25 mouse cellular contexts compared by ENCODE assay signal in genomic region chr11:24391385-24391784, GRCm38 (mm10).
A peak's percentile ranks its signal among the peaks of the same experiment; 100 is the strongest.
DNase-seq lines count a peak whose midpoint lies in the region; ATAC-seq and TF ChIP-seq lines count a peak whose summit lies in the region.
"Had no signal": no experiment of that assay in that cellular context is flagged by ENCODE, and none has a peak within 500 bp of the region (broad histone marks: within the 10 kb centered on the region; RNA-seq: fewer than 3 reads in every experiment).

No protein-coding gene starts in this region.

- H3K27ac ChIP-seq in brown adipose tissue, adult 24 weeks (replicated peaks; ENCODE audit: low read depth, low read length): peak overlapping the region; percentile 40; the same call in 1 of the 2 replicates
- H3K27ac ChIP-seq in embryonic facial prominence, embryonic 12.5 days: peak overlapping the region; percentile 54; the same call in 1 of the 2 replicates
- no peak overlapping the region for H3K27ac ChIP-seq in thymus, adult 2 months (ENCODE audit: control insufficient read depth, insufficient read depth, low read length)
- H3K27ac ChIP-seq: forebrain, embryonic 10.5 days; forebrain, embryonic 13.5 days; heart, adult 2 months; hindbrain, embryonic 10.5 days; hindbrain, embryonic 13.5 days; intestine, embryonic 15.5 days had no signal

- no peak for ATAC-seq in embryonic facial prominence, embryonic 12.5 days (ENCODE audit: insufficient number of reproducible peaks, insufficient read depth, low FRiP score, low TSS enrichment)
- peak; percentile 60 for ATAC-seq in megakaryocyte, adult 5-6 weeks (ENCODE audit: poor library complexity, severe bottlenecking)
- ATAC-seq in frontal cortex, adult (ENCODE audit: low TSS enrichment): no peak
- ATAC-seq: forebrain, embryonic 13.5 days; forebrain, embryonic 16.5 days; hindbrain, embryonic 16.5 days; intestine, embryonic 15.5 days; Patski had no signal

- no peak overlapping the region for H3K9ac ChIP-seq in embryonic facial prominence, embryonic 12.5 days
- H3K9ac ChIP-seq: forebrain, embryonic 13.5 days; hindbrain, embryonic 13.5 days; intestine, embryonic 15.5 days had no signal

- H3K4me2 ChIP-seq in embryonic facial prominence, embryonic 12.5 days (replicated peaks): no peak overlapping the region; the same call in 1 of the 2 replicates
- H3K4me2 ChIP-seq: forebrain, embryonic 13.5 days; heart, embryonic 11.5 days; hindbrain, embryonic 13.5 days; intestine, embryonic 15.5 days had no signal

- TF ChIP-seq POLR2A in thymus, adult 2 months (IDR thresholded peaks at IDR 0.05; ENCODE audit: control insufficient read depth, extremely low read depth, insufficient read depth, low read length, poor library complexity): no peak

- no peak overlapping the region for H3K4me3 ChIP-seq in brown adipose tissue, adult 24 weeks (ENCODE audit: insufficient read depth, low read depth, low read length)
- no peak overlapping the region for H3K4me3 ChIP-seq in embryonic facial prominence, embryonic 12.5 days
- H3K4me3 ChIP-seq in thymus, adult 2 months (ENCODE audit: control insufficient read depth, insufficient read depth, low read length): no peak overlapping the region
- H3K4me3 ChIP-seq: forebrain, embryonic 10.5 days; forebrain, embryonic 13.5 days; heart, adult 2 months; hindbrain, embryonic 10.5 days; hindbrain, embryonic 13.5 days; intestine, embryonic 15.5 days had no signal

- no peaks in the 10 kb centered on the region for H3K27me3 ChIP-seq in embryonic facial prominence, embryonic 12.5 days
- no peaks in the 10 kb centered on the region for H3K27me3 ChIP-seq in thymus, adult 2 months (ENCODE audit: control insufficient read depth, insufficient read depth, low read length)
- H3K27me3 ChIP-seq: forebrain, embryonic 13.5 days; hindbrain, embryonic 13.5 days; intestine, embryonic 15.5 days had no signal

- DNase-seq in heart, adult 18-20 months: no peak
- DNase-seq in thymus, adult 2 months: no peak
- DNase-seq in left cerebral cortex, adult 8-10 months (ENCODE audit: low spot score in 2 of 2): no peak
- DNase-seq: adrenal gland, postnatal 10 days; cerebellum, adult 11-12 months; cerebellum, adult 9-10 months; cerebellum, postnatal 14 days; gastrocnemius, adult 2 months; gastrocnemius, postnatal 14 days; kidney, adult 11 months had no signal

- TF ChIP-seq CTCF in thymus, adult 2 months (IDR thresholded peaks at IDR 0.05; ENCODE audit: borderline replicate concordance, control insufficient read depth, extremely low read depth, insufficient read depth, low read length, poor library complexity): no peak

- H3K36me3 ChIP-seq in embryonic facial prominence, embryonic 12.5 days: no peaks in the 10 kb centered on the region
- H3K36me3 ChIP-seq in thymus, adult 2 months (ENCODE audit: control insufficient read depth, insufficient read depth, low read length): no peaks in the 10 kb centered on the region
- H3K36me3 ChIP-seq: forebrain, embryonic 10.5 days; G1E; hindbrain, embryonic 10.5 days; hindbrain, embryonic 13.5 days; intestine, embryonic 15.5 days had no signal

- peaks cover 3% of the 10 kb centered on the region; the same call in 1 of the 2 replicates for H3K4me1 ChIP-seq in brown adipose tissue, adult 24 weeks (ENCODE audit: control insufficient read depth, insufficient read depth, insufficient read length, low read length)
- H3K4me1 ChIP-seq in embryonic facial prominence, embryonic 12.5 days: peaks cover 12% of the 10 kb centered on the region; the same call in 1 of the 2 replicates
- H3K4me1 ChIP-seq in thymus, adult 2 months (replicated peaks; ENCODE audit: control insufficient read depth, insufficient read depth, low read length): no peaks in the 10 kb centered on the region
- H3K4me1 ChIP-seq: forebrain, embryonic 13.5 days; hindbrain, embryonic 10.5 days; hindbrain, embryonic 13.5 days; intestine, embryonic 15.5 days had no signal

- no peaks in the 10 kb centered on the region for H3K9me3 ChIP-seq in embryonic facial prominence, embryonic 12.5 days
- H3K9me3 ChIP-seq: forebrain, embryonic 10.5 days; forebrain, embryonic 13.5 days; G1E; hindbrain, embryonic 13.5 days; intestine, embryonic 15.5 days had no signal

- 75% methylated on average over 1 of the region's 1 CpGs for WGBS in embryonic facial prominence, embryonic 12.5 days
- WGBS in thymus, adult 2 months: 63% methylated on average over 1 of the region's 1 CpGs
